Mouse (Mus musculus): ENCODE results near the gene C1qtnf1. TPM values are rescaled to one million over a fixed set of nuclear protein-coding genes. Genes with fewer than 3 reads are reported as not detected.

The C1qtnf1 gene
- total RNA-seq, 2 experiments from 2014 or later, result 4.6 to 4.9 TPM

- intact Hi-C loops (cut with DNase I), result no loop called here
- no peak for DNase-seq (ENCODE audit: low spot score in 2 of 2)
Observed at GRCm38 (mm10) chr11:118409106-118410072, 18.6 kb upstream of the C1qtnf1 start.

DNA sequence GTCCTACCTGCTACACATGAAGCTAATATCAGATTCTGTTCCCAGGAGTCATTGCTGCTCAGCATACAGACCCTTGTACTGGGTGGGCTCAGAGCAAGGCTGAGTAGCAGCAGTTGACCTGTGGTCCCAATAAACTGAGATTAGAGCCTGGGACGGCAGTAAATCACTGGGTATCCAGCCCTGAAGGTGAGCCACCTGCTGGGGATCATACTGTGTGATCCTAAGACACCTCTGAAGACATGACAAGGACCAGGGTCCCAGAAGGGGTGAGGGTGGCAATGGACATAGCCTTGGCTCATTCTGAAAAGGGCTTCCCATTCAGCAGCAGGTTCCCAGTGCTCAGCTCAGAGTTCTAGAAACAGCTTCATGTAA, 17.9 kb upstream of the C1qtnf1 start:
- intact Hi-C loops (cut with DNase I), result no loop called here

GRCm38 (mm10) chr11:118410479-118410878, 17.5 kb upstream of the C1qtnf1 start:
- DNase-seq (ENCODE audit: low spot score in 2 of 2), result no peak
- intact Hi-C loops (cut with DNase I), result no loop called here

More for the DNA sequence above, 17.9 kb upstream of the C1qtnf1 start:
- DNase-seq (ENCODE audit: low spot score in 2 of 2), result no peak

GRCm38 (mm10) chr11:118411271-118411670, 16.7 kb upstream of the C1qtnf1 start:
- no peak for DNase-seq (ENCODE audit: low spot score in 2 of 2)
- intact Hi-C loops (cut with DNase I), result no loop called here

- intact Hi-C loops (cut with DNase I), result no loop called here
- no peak for DNase-seq (ENCODE audit: low spot score in 2 of 2)
Observed at GRCm38 (mm10) chr11:118412601-118413000, 15.4 kb upstream of the C1qtnf1 start.

DNA sequence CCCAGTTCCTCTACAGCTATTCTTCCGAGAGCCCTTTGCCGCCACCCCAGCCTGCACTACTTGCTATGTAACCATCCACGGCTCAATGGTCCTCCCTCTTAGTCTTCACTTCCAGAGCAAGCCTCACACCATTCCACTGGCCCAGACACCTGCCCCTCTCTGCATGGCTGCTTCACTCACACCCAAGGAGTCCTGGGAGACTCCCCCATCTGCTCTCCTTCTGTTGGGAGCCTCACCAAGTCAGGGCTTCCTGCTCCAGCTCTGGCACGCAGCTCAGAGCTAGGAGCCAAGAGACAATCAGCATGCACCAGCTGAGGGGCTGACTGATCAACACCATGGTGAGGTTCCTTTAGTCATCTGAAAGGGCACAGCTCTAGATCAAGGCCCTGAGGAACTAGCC, 14.9 kb upstream of the C1qtnf1 start:
- no peak for DNase-seq (ENCODE audit: low spot score in 2 of 2)
- intact Hi-C loops (cut with DNase I), result no loop called here

DNA sequence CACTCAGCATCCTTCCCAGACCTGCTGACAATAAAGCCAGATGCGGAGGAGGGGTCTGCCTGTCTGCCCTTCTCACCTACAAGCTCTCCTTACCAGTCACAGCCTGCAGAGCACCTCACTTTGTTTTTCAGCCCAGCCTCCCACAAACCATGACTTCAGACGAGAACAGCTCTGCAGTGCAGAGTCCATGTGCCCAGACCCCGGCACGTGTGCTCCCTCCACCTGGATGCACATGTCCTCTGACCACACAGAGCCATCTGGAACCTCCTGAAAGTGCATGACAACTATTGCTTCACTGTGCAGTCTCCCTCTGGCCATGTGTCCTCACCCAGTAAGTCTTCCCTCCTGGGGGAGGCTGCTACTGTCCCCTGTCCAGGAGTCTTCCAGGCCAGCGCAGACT, 13.7 kb upstream of the C1qtnf1 start:
- intact Hi-C loops (cut with DNase I), result no loop called here
- no peak for DNase-seq (ENCODE audit: low spot score in 2 of 2)

DNA sequence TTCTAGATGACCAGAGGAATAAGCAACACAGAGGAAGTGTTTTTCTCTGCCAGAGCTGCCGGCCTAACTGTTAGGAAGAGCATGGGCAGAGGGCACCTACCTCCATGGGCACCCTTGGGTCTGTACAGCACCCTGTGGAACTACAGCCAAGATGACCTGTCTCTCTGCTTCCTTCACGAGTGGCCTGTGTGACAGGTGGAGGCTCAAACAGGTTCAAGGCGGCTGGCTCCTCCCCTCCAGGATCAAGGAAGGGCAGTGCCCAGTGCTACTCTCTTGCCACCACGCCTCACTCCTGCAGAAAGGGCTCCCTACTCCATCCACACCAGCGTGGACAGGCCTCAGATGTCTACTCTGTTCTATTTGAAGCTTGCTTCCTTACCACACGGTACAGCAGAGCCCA, 12.4 kb upstream of the C1qtnf1 start:
- intact Hi-C loops (cut with DNase I), result no loop called here
- no peak for DNase-seq (ENCODE audit: low spot score in 2 of 2)

- no peak for DNase-seq (ENCODE audit: low spot score in 2 of 2)
- intact Hi-C loops (cut with DNase I), result no loop called here
Observed at GRCm38 (mm10) chr11:118416046-118416445, 12.0 kb upstream of the C1qtnf1 start.

GRCm38 (mm10) chr11:118417496-118417895, 10.5 kb upstream of the C1qtnf1 start:
- intact Hi-C loops (cut with DNase I), result no loop called here
- DNase-seq (ENCODE audit: low spot score in 2 of 2), result no peak

DNA sequence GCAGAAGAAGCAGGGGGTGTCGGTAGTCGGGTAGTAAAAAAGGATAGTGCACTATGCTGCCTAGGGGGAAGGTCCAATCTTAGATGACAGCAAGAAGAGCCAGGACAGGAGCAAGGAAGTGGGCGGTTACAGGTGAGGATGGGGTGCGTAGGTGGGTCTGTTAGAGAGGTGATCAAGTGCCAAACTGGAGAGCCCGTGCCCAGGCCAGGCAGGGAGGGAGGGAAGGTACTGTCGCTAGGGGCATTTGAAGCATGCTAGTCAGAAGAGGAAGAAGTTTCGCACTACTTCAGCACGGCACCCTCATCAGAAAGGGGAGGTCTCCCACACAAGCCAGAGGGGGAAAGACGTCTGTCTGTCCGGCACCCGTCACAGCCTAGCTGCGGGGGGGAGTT, 9.6 kb upstream of the C1qtnf1 start:
- intact Hi-C loops (cut with DNase I), result no loop called here
- DNase-seq (ENCODE audit: low spot score in 2 of 2), result no peak

GRCm38 (mm10) chr11:118418834-118419504, 9.0 kb upstream of the C1qtnf1 start, which contains the start of gene Cant1:
Gene Cant1, minus strand, starts transcription at chr11:118419086.
- intact Hi-C loops (cut with DNase I), result no loop called here
- peak; percentile 99 for DNase-seq (ENCODE audit: low spot score in 2 of 2)

DNA sequence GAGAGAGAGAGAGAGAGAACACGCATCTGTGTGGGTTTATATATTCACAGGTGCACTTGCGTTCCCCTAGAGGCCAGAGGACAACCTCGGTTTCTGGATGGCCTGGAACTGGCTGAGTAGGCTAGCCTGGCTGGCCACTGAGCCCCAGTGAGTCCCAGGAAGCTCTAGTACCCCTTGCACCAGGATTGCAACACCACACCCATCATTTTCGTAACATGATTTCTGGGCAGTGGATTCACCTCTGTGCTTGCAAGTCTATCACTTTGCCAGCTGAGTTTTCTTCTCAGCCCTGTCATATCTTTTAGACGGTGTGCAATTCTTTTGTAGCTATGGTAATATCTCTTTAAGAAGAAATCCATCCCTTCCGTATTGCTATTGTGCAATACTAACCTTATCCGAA, 7.7 kb upstream of the C1qtnf1 start:
- intact Hi-C loops (cut with DNase I), result no loop called here
- DNase-seq (ENCODE audit: low spot score in 2 of 2), result no peak

- DNase-seq (ENCODE audit: low spot score in 2 of 2), result peak; percentile 71 to 73
- intact Hi-C loops (cut with DNase I), result loop anchor here (1.0 to 2.0 kb wide), 2 partner anchors 20 to 315 kb away; no protein-coding TSS in a partner anchor
Observed at GRCm38 (mm10) chr11:118423266-118423971, 4.6 kb upstream of the C1qtnf1 start.

- no peak for DNase-seq (ENCODE audit: low spot score in 2 of 2)
- intact Hi-C loops (cut with DNase I), result no loop called here
Observed at GRCm38 (mm10) chr11:118424621-118425335, 3.2 kb upstream of the C1qtnf1 start.

DNA sequence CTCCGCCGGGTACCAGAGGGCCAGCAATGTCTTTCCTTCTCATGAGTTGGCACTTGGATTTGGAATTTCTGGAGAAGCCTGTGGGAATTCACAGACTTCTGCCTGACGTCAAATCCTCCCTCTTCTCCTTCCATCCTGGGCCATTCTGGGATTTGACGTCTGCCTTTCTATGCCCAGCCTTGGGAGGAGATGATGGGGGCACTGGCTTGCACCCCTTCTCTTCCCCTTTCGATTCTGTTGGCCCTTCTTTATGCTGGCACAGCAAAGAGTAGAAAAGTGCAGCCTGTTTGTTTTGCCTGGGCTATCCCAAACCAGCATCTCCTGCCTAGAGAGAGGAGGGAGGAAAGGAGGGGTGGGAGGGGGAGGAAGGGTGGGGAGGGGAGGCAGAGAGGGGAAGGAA, 1.2 kb upstream of the C1qtnf1 start:
- intact Hi-C loops (cut with DNase I), result no loop called here
- DNase-seq (ENCODE audit: low spot score in 2 of 2), result no peak

DNA sequence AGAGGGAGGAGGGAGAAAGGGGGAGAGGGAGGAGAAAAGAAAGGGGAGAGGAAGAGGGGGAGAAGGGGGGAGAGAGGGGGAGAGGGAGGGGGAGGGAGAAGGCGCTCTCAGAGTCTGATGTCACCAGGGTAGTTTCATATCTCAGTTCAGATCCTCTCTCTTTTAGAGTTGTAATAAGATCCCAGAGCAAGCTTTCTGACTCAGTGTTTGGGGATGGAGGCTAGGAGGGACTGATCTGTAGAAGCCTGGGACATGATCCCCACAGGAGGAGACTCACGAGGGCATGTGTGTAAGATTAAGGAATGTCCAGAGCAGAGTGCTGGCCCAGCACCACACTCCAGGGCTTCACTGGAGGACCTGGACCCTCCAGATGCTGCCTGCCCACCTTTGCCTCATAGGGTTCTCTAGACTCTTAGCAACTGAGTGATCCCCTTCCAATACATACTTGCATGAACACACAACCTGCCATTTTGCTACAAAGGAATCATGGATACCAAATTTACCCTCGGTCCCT, 680 bp upstream of the C1qtnf1 start:
- DNase-seq (ENCODE audit: low spot score in 2 of 2), result no peak
- intact Hi-C loops (cut with DNase I), result no loop called here

DNA sequence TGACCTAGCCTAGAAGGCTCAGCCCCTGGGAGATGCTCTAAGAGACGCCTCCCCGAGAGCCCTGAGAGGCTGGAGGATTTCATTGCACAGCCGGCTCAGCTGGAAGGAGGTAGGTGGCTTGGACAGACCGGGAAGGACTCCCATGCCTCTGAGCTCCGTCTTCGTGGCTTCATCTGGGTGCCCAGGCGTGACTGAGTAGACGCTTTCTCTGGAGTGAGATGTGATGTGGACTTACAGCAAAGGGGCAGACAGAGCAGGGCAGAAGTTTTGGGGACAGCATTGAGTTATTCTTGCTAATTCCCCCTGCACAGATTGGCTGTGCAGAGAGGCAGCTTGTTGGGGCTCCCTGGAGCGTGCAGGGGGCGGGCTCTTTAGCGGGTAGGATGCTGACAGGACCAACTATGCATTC, 461 bp downstream of the C1qtnf1 start:
- intact Hi-C loops (cut with DNase I), result no loop called here
- DNase-seq (ENCODE audit: low spot score in 2 of 2), result no peak

DNA sequence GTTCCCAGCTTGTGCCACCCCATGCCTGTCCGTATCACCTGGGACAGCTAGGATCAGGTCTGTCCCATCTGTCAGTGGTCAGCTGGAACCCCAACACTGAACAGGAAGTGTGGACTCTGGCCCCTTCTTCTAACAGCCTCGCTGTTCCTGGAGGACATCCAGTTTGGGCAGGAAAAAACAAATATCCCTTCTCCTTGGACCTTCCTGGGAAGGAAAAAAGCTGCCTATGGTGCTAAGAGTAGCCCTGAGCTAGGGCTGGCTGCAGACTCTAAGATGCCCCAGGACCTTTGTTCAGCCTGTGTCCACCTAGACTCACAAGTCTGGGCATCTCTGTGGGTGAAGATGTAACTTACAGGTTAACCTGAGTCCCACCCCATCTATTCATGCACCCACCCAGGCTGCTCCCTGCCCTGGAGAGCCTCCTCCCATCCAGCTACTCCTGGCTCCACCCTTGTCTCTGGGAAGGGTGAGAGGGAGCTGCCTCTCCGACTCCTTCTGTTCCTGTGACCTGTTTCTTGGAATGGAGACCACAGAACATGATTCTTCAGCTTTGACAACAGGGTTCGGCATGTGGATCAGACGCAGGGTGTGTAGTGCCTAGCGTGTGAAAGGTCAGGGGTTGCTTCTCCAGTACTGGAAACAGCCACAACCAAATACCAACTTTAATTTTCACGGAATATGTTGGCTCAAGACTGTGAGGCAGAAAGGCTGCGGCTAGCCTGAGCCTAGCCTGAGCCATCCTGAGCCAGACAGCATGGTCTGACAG, 1.1 kb downstream of the C1qtnf1 start:
- intact Hi-C loops (cut with DNase I), result no loop called here
- no peak for DNase-seq (ENCODE audit: low spot score in 2 of 2)
